Mouse (Mus musculus) thymus, adult 2 months (tissue): ENCODE measurements around the gene Serpinb9b.

Experiments
- CTCF ChIP-seq: fragments of 200-500 bp; IDR thresholded peaks from 2 replicates; pipeline ENCODE4 v1.5.1; 2012; ENCODE audit warnings: mild to moderate bottlenecking, control low read depth, low read length, moderate library complexity, borderline replicate concordance; ENCODE audit not compliant: control insufficient read depth, poor library complexity, insufficient read depth; ENCODE audit errors: extremely low read depth
- POLR2A ChIP-seq: fragments of 200-500 bp; IDR thresholded peaks from 2 replicates; pipeline ENCODE4 v1.6.1; 2012; ENCODE audit warnings: mild to moderate bottlenecking, low read length, control low read depth, moderate library complexity; ENCODE audit not compliant: control insufficient read depth, poor library complexity, insufficient read depth; ENCODE audit errors: extremely low read depth

GRCm38 (mm10) chr13:33028146-33028545, 930 bp downstream of the Serpinb9b start:
- no peak for TF ChIP-seq CTCF
- TF ChIP-seq POLR2A = no peak
